Mouse (Mus musculus) neural tube, embryonic 11.5 days (tissue): Measurements from ENCODE around the gene Zpbp2. TPM values are rescaled to one million over a fixed set of nuclear protein-coding genes. Genes with fewer than 3 reads are reported as not detected.

Experiments
- ATAC-seq: fragments of 200-750 bp; cut with Nextera tagmentation; 2 replicates; pipeline ENCODE4 v1.8.0; 2017; ENCODE audit warnings: moderate number of reproducible peaks, mild to moderate bottlenecking, moderate TSS enrichment, moderate library complexity; ENCODE audit not compliant: insufficient read depth, low FRiP score, low TSS enrichment
- DNase-seq: peaks from one replicate; pipeline ENCODE4 v3.0.0-alpha.2; 2015; ENCODE audit warnings: low spot score
- H3K27ac ChIP-seq: fragments of 300-500 bp; sonication (generic); 2 replicates; pipeline ENCODE4 v1.5.1; 2014; ENCODE audit warnings: low read depth, mild to moderate bottlenecking, low read length
- H3K27me3 ChIP-seq: fragments of 300-500 bp; sonication (generic); 2 replicates; pipeline ENCODE4 v1.6.1; 2014; ENCODE audit warnings: mild to moderate bottlenecking, low read length, mixed read lengths; ENCODE audit not compliant: control insufficient read depth, insufficient read depth
- H3K36me3 ChIP-seq: fragments of 300-500 bp; sonication (generic); 2 replicates; pipeline ENCODE4 v1.6.1; 2014; ENCODE audit warnings: mild to moderate bottlenecking, low read length, moderate library complexity, mixed read lengths; ENCODE audit not compliant: control insufficient read depth, insufficient read depth
- H3K4me1 ChIP-seq: fragments of 300-500 bp; sonication (generic); 2 replicates; pipeline ENCODE4 v1.6.1; 2014; ENCODE audit warnings: low read length, mixed read lengths; ENCODE audit not compliant: control insufficient read depth, insufficient read depth
- H3K4me2 ChIP-seq: fragments of 300-500 bp; sonication (generic); 2 replicates; pipeline ENCODE4 v1.6.1; 2014; ENCODE audit warnings: low read depth, mild to moderate bottlenecking, moderate library complexity
- H3K4me3 ChIP-seq: fragments of 300-500 bp; sonication (generic); 2 replicates; pipeline ENCODE4 v1.5.1; 2014; ENCODE audit warnings: low read depth, low read length
- H3K9ac ChIP-seq: fragments of 300-500 bp; sonication (generic); 2 replicates; pipeline ENCODE4 v1.6.1; 2014; ENCODE audit warnings: mild to moderate bottlenecking, low read length
- H3K9me3 ChIP-seq: fragments of 300-500 bp; sonication (generic); 2 replicates; pipeline ENCODE4 v1.6.1; 2016; ENCODE audit warnings: low read length; ENCODE audit not compliant: control insufficient read depth
- WGBS: fragments of 180-500 bp; shearing (Covaris S2); extraction: QIAGEN DNeasy Blood & Tissue Kit; methylation state at CpG from one replicate; pipeline ENCODE4 v1.1.7; 2014; 5-methylcytosine and 5-hydroxymethylcytosine counted together
- polyA plus RNA-seq: library from polyadenylated mRNA; unstranded; fragments of >200 nt; fragmentation: Nextera tagmentation; extraction: Ambion mirVana; gene quantifications from 2 replicates; pipeline ENCODE4 v1.2.1, GENCODE M21; 2014

The Zpbp2 gene
- 0.16 TPM in 1 of 2 replicates, not detected in the other for polyA plus RNA-seq

DNA sequence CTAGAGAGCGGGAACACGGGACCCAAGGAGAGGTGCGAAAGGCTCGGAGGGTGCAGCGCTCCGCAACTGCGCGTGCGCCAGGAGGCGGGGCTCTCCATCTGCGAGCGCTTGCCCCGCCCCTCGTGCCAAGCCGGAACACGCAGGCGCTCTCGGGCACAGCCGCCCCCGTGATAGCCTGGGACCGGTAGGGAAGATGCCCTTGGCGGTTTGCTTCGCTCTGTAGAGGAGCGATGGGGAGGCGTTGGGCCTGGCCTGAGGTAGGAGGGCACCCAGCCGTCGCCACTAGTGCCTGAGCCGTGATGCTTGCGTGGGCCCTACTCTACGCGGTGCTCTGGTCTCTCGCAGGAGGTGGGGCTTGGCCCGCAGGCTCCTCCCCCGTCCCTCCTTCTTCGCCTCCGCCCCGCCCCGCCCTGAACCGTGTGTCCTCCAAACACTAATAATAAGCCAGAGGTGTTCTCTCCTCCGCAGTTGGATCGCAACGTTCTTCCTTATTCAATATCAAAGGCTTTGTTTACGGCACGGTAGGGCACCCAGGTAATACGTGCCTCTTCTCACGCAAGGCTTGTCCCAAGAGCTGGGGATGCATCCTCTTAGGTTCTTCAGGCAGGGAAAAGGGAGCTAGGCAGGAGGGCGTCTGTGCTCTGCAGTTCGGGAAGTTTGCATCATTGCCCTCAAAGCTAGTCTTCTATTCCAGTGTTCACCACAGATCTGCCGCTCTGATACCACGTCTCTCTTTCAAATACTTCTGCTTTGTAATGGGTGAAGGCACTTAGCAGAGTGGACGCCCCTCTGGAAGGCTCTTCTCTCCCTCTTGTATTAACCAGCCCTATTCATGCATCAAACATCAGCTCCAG is at the start of gene Zpbp2:
Zpbp2 (plus strand) TSS at position 123 of the 854 bp plus-strand sequence.
- H3K4me3 ChIP-seq, result peak within 1 kb of the TSS; percentile 51

DNA sequence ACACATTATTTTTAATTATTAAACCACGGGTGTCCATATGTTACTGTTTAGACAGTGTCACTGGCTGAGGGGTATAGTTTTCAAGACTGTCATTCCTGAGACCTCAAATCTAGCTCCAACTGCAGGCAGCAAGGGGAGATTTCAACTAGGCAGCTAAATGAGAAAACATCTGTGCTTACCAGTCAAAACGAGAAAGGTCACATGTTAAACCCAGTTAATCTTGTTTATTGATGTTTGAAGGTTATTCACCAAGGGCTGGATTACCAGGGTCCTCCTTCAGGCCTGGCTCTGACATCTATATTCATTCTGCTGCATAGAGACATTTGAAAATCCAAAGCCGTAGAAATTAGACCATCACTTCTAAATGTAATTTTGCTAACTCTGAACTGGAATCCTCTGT is 46.0 kb upstream of the Zpbp2 start:
- Histone ChIP-seq H3K4me3 (no peak overlapping the region), H3K27ac (no peak overlapping the region), H3K4me2 (no peak overlapping the region), H3K27me3 (no peaks in the 10 kb centered on the region), H3K4me1 (no peaks in the 10 kb centered on the region), H3K9ac (no peak overlapping the region), H3K36me3 (no peaks in the 10 kb centered on the region), H3K9me3 (no peaks in the 10 kb centered on the region)
- DNase-seq (no peak), ATAC-seq (no peak)
- 59% methylated on average over 3 of the region's 3 CpGs for WGBS

More for the DNA sequence above, at the start of gene Zpbp2:
- DNase-seq (peak; percentile 96), ATAC-seq (peak; percentile 92)
- H3K9me3 ChIP-seq, result no peaks in the 10 kb centered on the region
- H3K27ac ChIP-seq, result no peak within 1 kb of the TSS
- peak within 1 kb of the TSS; percentile 44 for H3K9ac ChIP-seq
- H3K27me3 ChIP-seq, result peaks cover 38% of the 10 kb centered on the region
- peak within 1 kb of the TSS; percentile 53 for H3K4me2 ChIP-seq
- 1% methylated on average over 49 of the region's 51 CpGs for WGBS
- H3K36me3 ChIP-seq, result no peaks in the 10 kb centered on the region
- no peaks in the 10 kb centered on the region for H3K4me1 ChIP-seq

DNA sequence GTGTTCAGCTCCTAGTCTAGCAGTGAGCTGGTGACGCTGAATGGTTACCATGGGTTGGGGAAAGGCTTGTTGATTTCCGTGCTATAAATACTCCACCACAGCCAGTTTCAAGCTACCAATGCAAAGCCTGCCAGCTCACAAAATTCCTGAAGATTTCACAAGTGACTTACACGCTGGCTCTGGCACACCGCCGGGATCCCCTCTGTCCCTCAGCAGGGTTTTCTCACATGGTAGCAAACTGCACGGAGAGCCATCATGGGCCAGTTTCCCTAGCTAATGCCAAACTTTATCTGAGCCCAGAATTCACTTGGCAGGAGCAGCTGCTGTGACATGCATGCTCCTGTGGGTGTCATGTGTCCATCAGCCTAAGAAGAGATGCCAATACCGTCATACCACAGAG is 41.5 kb upstream of the Zpbp2 start:
- no peak for ATAC-seq
- Histone ChIP-seq H3K9me3 (no peaks in the 10 kb centered on the region), H3K27me3 (no peaks in the 10 kb centered on the region), H3K4me3 (no peak overlapping the region), H3K4me1 (no peaks in the 10 kb centered on the region), H3K9ac (no peak overlapping the region), H3K27ac (no peak overlapping the region), H3K4me2 (no peak overlapping the region), H3K36me3 (no peaks in the 10 kb centered on the region)
- WGBS, result 80% methylated on average over 7 of the region's 7 CpGs
- DNase-seq, result no peak

DNA sequence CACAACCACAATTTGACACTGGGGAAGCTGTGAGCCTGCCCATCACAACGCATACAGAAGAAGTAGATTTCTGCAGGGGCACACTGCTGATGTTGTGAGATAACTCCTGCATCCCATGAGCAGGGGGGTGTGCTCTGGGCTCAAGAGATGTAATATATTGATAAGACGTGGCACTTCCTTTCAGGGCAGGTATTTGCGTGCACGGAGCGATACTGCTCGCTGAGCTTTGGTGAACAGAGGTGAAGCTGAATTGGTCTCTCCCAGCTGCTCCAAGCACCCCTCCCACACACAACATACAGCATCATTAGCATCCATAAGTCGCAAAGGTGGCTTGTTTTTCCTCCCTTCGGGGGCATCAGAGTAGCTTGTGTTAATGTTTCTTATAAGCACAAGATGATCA is 40.8 kb upstream of the Zpbp2 start:
- DNase-seq (no peak), ATAC-seq (no peak)
- no peak overlapping the region for H3K27ac ChIP-seq
- H3K27me3 ChIP-seq, result no peaks in the 10 kb centered on the region
- no peaks in the 10 kb centered on the region for H3K36me3 ChIP-seq
- H3K9ac ChIP-seq, result no peak overlapping the region
- H3K4me2 ChIP-seq, result no peak overlapping the region
- no peaks in the 10 kb centered on the region for H3K9me3 ChIP-seq
- H3K4me3 ChIP-seq, result no peak overlapping the region
- H3K4me1 ChIP-seq, result no peaks in the 10 kb centered on the region
- 88% methylated on average over 8 of the region's 8 CpGs for WGBS

DNA sequence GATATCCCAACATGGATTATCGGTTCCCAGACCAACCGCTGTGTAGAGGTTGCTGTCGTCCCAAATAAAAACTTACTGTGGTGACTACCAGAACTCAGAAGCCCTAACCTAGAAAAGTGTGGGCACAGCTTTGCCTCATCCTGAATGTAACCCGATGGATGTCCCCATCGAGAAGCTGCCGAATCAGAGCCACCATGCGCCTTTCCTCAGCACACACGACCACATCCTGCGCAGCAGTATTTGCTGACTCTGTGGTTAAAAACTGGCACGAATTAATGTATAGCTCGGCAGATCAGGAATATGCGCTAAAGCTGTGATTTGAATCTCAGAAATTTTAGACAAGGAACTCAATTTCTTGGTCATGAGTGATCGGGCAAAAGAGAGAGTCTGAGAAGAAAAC is 38.0 kb upstream of the Zpbp2 start:
- no peaks in the 10 kb centered on the region for H3K36me3 ChIP-seq
- WGBS, result 94% methylated on average over 13 of the region's 13 CpGs
- no peaks in the 10 kb centered on the region for H3K4me1 ChIP-seq
- no peak overlapping the region for H3K4me3 ChIP-seq
- no peak overlapping the region for H3K27ac ChIP-seq
- H3K9me3 ChIP-seq, result no peaks in the 10 kb centered on the region
- ATAC-seq (no peak), DNase-seq (no peak)
- no peak overlapping the region for H3K9ac ChIP-seq
- no peak overlapping the region for H3K4me2 ChIP-seq
- no peaks in the 10 kb centered on the region for H3K27me3 ChIP-seq

DNA sequence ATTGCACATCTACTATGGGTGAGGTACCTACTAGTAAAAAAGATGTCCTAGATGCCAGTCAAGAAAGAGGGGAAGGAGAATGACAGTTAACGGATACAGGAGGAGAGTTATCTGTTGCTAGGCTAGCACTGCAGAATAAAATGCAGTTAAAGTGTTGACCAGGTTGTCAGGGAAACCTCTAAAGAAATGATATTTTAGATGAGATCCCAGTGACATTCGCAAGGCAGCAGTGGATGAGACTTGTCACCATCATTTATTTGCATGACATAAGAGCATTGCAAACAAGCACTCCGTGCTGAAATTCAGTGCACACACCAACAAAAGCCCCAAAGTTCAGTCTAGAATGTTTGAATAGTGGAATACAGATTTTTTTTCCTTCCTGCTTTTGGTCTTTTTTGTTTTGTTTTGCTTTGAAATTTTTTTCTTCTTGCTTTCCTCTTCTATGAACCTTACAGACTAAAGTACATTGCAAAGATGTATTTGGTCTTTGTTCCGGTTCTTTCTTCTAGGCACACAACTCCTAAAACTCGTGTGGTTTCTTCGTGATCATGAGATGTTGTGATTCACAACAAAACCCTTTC is 37.5 kb upstream of the Zpbp2 start:
- WGBS, result 74% methylated on average over 6 of the region's 6 CpGs
- ATAC-seq, result no peak
- no peaks in the 10 kb centered on the region for H3K36me3 ChIP-seq
- no peak for DNase-seq
- no peaks in the 10 kb centered on the region for H3K9me3 ChIP-seq
- H3K4me2 ChIP-seq, result no peak overlapping the region
- H3K4me3 ChIP-seq, result no peak overlapping the region
- H3K4me1 ChIP-seq, result no peaks in the 10 kb centered on the region
- no peak overlapping the region for H3K27ac ChIP-seq
- no peaks in the 10 kb centered on the region for H3K27me3 ChIP-seq
- no peak overlapping the region for H3K9ac ChIP-seq

DNA sequence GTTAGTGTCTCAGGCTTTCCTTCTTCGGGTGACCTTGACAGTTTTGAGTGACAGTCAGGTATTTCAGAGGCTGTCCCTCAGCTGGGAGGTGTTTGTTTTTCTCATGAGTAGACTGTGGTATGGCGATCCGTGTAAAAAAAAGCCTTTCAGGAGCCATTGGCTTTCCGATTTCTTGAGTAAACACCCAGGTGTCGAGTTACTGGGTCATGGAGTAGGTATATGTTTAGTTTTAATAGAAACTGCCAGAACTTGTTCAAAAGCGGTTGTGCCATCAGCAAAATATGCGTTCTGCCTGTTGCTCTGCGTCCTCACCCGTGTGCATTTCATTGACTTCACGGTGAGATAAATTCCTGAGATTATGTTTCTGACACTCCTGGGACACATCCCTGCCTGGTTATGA is 30.4 kb upstream of the Zpbp2 start:
- Histone ChIP-seq H3K9ac (no peak overlapping the region), H3K4me2 (no peak overlapping the region), H3K36me3 (no peaks in the 10 kb centered on the region), H3K9me3 (no peaks in the 10 kb centered on the region), H3K27me3 (no peaks in the 10 kb centered on the region), H3K4me3 (no peak overlapping the region), H3K4me1 (no peaks in the 10 kb centered on the region), H3K27ac (no peak overlapping the region)
- DNase-seq (no peak), ATAC-seq (no peak)
- WGBS, result 60% methylated on average over 10 of the region's 10 CpGs

DNA sequence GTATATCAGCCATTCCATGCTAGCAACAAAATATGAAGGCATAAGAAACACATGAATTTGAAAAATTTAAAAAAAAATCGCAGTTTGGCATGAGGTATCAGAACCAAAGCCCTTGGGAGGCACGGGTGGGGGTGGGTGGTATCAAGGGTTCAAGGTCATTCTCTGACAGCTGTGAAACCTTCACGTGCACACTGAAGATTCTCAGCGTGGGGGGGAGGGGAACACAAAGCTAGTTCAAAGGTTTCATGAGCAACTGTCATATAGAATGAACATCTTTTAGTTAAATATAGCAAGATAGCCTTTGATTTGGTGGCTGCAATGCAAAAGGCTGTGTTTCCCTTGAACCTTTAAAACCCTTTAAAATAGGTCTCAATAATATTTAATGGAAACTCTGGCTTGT is 25.8 kb upstream of the Zpbp2 start:
- no peak for ATAC-seq
- no peak overlapping the region for H3K9ac ChIP-seq
- DNase-seq, result no peak
- H3K9me3 ChIP-seq, result no peaks in the 10 kb centered on the region
- H3K4me3 ChIP-seq, result no peak overlapping the region
- H3K27me3 ChIP-seq, result no peaks in the 10 kb centered on the region
- H3K4me2 ChIP-seq, result no peak overlapping the region
- no peaks in the 10 kb centered on the region for H3K4me1 ChIP-seq
- 67% methylated on average over 4 of the region's 4 CpGs for WGBS
- no peak overlapping the region for H3K27ac ChIP-seq
- no peaks in the 10 kb centered on the region for H3K36me3 ChIP-seq
